Mouse (Mus musculus) neural tube, embryonic 11.5 days (tissue): ENCODE data around the gene Exoc3l2. TPM values are rescaled to one million over a fixed set of nuclear protein-coding genes. Genes with fewer than 3 reads are reported as not detected.

ENCODE experiments used
- ATAC-seq: fragments of 200-750 bp; cut with Nextera tagmentation; 2 replicates; pipeline ENCODE4 v1.8.0; 2017; ENCODE audit warnings: moderate number of reproducible peaks, mild to moderate bottlenecking, moderate TSS enrichment, moderate library complexity; ENCODE audit not compliant: insufficient read depth, low FRiP score, low TSS enrichment
- DNase-seq: peaks from one replicate; pipeline ENCODE4 v3.0.0-alpha.2; 2015; ENCODE audit warnings: low spot score
- H3K27ac ChIP-seq: fragments of 300-500 bp; sonication (generic); 2 replicates; pipeline ENCODE4 v1.5.1; 2014; ENCODE audit warnings: low read depth, mild to moderate bottlenecking, low read length
- H3K27me3 ChIP-seq: fragments of 300-500 bp; sonication (generic); 2 replicates; pipeline ENCODE4 v1.6.1; 2014; ENCODE audit warnings: mild to moderate bottlenecking, low read length, mixed read lengths; ENCODE audit not compliant: control insufficient read depth, insufficient read depth
- H3K36me3 ChIP-seq: fragments of 300-500 bp; sonication (generic); 2 replicates; pipeline ENCODE4 v1.6.1; 2014; ENCODE audit warnings: mild to moderate bottlenecking, low read length, moderate library complexity, mixed read lengths; ENCODE audit not compliant: control insufficient read depth, insufficient read depth
- H3K4me1 ChIP-seq: fragments of 300-500 bp; sonication (generic); 2 replicates; pipeline ENCODE4 v1.6.1; 2014; ENCODE audit warnings: low read length, mixed read lengths; ENCODE audit not compliant: control insufficient read depth, insufficient read depth
- H3K4me2 ChIP-seq: fragments of 300-500 bp; sonication (generic); 2 replicates; pipeline ENCODE4 v1.6.1; 2014; ENCODE audit warnings: low read depth, mild to moderate bottlenecking, moderate library complexity
- H3K4me3 ChIP-seq: fragments of 300-500 bp; sonication (generic); 2 replicates; pipeline ENCODE4 v1.5.1; 2014; ENCODE audit warnings: low read depth, low read length
- H3K9ac ChIP-seq: fragments of 300-500 bp; sonication (generic); 2 replicates; pipeline ENCODE4 v1.6.1; 2014; ENCODE audit warnings: mild to moderate bottlenecking, low read length
- H3K9me3 ChIP-seq: fragments of 300-500 bp; sonication (generic); 2 replicates; pipeline ENCODE4 v1.6.1; 2016; ENCODE audit warnings: low read length; ENCODE audit not compliant: control insufficient read depth
- WGBS: fragments of 180-500 bp; shearing (Covaris S2); extraction: QIAGEN DNeasy Blood & Tissue Kit; methylation state at CpG from one replicate; pipeline ENCODE4 v1.1.7; 2014; 5-methylcytosine and 5-hydroxymethylcytosine counted together
- polyA plus RNA-seq: library from polyadenylated mRNA; unstranded; fragments of >200 nt; fragmentation: Nextera tagmentation; extraction: Ambion mirVana; gene quantifications from 2 replicates; pipeline ENCODE4 v1.2.1, GENCODE M21; 2014

Exoc3l2 gene
- polyA plus RNA-seq, 1 experiment from 2014 or later = 1.6 TPM

- H3K4me1 ChIP-seq = peaks cover 3% of the 10 kb centered on the region; the same call in 1 of the 2 replicates
These were observed 6.3 kb downstream of the Exoc3l2 start for GRCm38 (mm10) chr7:19469404-19469803.

GRCm38 (mm10) chr7:19470308-19470707, 7.2 kb downstream of the Exoc3l2 start:
- DNase-seq (no peak), ATAC-seq (no peak)
- Histone ChIP-seq H3K4me1 (peaks cover 4% of the 10 kb centered on the region; the same call in 1 of the 2 replicates), H3K9me3 (no peaks in the 10 kb centered on the region), H3K9ac (no peak overlapping the region), H3K27me3 (peaks cover 61% of the 10 kb centered on the region), H3K36me3 (no peaks in the 10 kb centered on the region), H3K27ac (no peak overlapping the region), H3K4me2 (no peak overlapping the region), H3K4me3 (no peak overlapping the region)
- WGBS = 21% methylated on average over 14 of the region's 14 CpGs

More at GRCm38 (mm10) chr7:19469404-19469803, 6.3 kb downstream of the Exoc3l2 start:
- DNase-seq = no peak
- no peak overlapping the region for H3K4me2 ChIP-seq
- H3K9me3 ChIP-seq = no peaks in the 10 kb centered on the region
- H3K36me3 ChIP-seq = no peaks in the 10 kb centered on the region
- H3K27me3 ChIP-seq = peaks cover 55% of the 10 kb centered on the region
- no peak overlapping the region for H3K4me3 ChIP-seq
- 21% methylated on average over 23 of the region's 23 CpGs for WGBS
- no peak overlapping the region; the same call in 1 of the 2 replicates for H3K9ac ChIP-seq
- ATAC-seq = no peak
- H3K27ac ChIP-seq = no peak overlapping the region

GRCm38 (mm10) chr7:19472403-19472802, 9.3 kb downstream of the Exoc3l2 start:
- H3K9me3 ChIP-seq = no peaks in the 10 kb centered on the region
- H3K27me3 ChIP-seq = peaks cover 67% of the 10 kb centered on the region

DNA sequence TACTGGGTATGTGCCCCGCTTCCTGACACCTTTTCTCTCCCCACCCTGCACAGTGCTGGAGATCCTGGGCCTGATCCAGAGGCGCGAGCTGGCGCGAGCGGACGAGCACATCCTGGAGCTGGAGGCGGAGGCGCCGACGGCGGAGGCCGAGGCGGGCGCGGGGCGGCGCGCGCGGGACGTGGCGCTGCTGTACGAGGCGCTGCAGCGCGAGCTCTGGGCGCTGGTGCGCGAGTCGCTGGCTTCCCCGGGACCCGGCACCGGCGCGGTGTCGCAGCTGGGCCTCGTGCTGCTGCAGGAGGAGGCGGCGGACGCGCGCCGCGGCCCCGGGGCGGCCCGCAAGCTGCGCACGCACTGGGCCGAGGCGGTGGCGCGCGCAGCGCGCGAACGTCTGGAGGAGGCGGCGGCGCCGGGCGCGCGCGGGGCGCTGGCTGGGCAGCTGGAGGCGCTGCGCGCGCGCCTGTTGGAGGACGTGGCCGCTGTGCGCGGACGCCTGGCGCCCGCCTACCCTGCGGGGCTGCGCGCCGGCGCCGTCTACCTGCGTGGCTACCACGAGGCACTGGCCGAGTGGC, 10.8 kb downstream of the Exoc3l2 start:
- peak overlapping the region; percentile 49 for H3K4me3 ChIP-seq
- DNase-seq (peak; percentile 85), ATAC-seq (peak; percentile 85)
- peak overlapping the region; percentile 63 for H3K9ac ChIP-seq
- peaks cover 65% of the 10 kb centered on the region for H3K27me3 ChIP-seq
- peak overlapping the region; percentile 72 for H3K4me2 ChIP-seq
- WGBS = under 1% methylated on average over 71 of the region's 89 CpGs
- H3K36me3 ChIP-seq = no peaks in the 10 kb centered on the region
- H3K4me1 ChIP-seq = peaks cover 6% of the 10 kb centered on the region; the same call in 1 of the 2 replicates
- H3K27ac ChIP-seq = no peak overlapping the region
- H3K9me3 ChIP-seq = no peaks in the 10 kb centered on the region

More at GRCm38 (mm10) chr7:19472403-19472802, 9.3 kb downstream of the Exoc3l2 start:
- DNase-seq (no peak), ATAC-seq (no peak)
- WGBS = 49% methylated on average over 4 of the region's 4 CpGs
- Histone ChIP-seq H3K4me3 (no peak overlapping the region), H3K27ac (no peak overlapping the region), H3K9ac (no peak overlapping the region), H3K4me2 (no peak overlapping the region), H3K36me3 (no peaks in the 10 kb centered on the region), H3K4me1 (peaks cover 4% of the 10 kb centered on the region; the same call in 1 of the 2 replicates)

DNA sequence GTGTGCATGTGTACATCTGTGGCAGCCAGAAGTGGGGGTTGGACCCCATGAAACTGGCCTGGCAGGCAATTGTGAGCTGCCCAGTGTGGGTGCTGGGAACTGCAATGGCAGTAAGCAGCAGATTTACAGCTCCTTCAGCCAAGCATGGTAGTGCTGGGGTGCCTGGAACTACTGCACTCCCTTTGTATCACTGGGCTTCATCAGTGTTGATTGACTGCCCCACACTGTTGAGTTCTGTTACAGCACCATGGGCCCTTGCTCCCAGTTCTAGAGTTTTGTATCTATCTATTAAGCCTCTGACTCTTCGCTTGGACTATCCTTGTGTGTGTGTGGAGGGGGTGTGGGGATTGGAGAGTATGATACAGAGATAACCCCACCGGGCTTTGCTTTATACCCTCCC, 14.0 kb downstream of the Exoc3l2 start:
- Histone ChIP-seq H3K9me3 (no peaks in the 10 kb centered on the region), H3K36me3 (no peaks in the 10 kb centered on the region), H3K4me1 (peaks cover 6% of the 10 kb centered on the region; the same call in 1 of the 2 replicates), H3K27ac (no peak overlapping the region), H3K4me2 (no peak overlapping the region), H3K4me3 (no peak overlapping the region), H3K27me3 (peaks cover 38% of the 10 kb centered on the region), H3K9ac (no peak overlapping the region)
- no peak for DNase-seq
- WGBS = 68% methylated on average over 2 of the region's 2 CpGs
- no peak for ATAC-seq

GRCm38 (mm10) chr7:19477624-19478384, 14.7 kb downstream of the Exoc3l2 start:
- Histone ChIP-seq H3K27me3 (peaks cover 31% of the 10 kb centered on the region), H3K4me3 (no peak overlapping the region)
- 28% methylated on average over 14 of the region's 14 CpGs for WGBS

DNA sequence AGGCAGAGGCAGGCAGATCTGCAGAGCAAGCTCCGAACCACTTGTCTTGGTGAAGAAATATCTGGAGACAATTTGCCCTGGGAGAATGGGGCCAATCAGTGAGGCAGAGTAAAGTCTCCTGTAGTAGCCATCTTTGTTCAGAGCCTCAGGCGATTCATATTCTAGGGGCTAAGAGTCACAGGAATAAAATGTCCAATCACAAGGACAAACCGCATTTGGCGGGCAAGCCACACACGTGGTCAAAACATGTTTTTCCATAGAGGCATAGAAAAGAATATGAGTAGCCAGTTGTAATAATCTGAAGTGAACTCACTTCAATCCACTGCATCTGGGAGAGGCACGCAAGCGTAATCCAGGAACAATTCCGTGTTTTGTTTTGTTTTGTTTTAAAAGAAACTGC, 20.1 kb downstream of the Exoc3l2 start:
- H3K9me3 ChIP-seq = no peaks in the 10 kb centered on the region
- ATAC-seq (no peak), DNase-seq (no peak)
- H3K36me3 ChIP-seq = no peaks in the 10 kb centered on the region
- H3K27me3 ChIP-seq = peaks cover 4% of the 10 kb centered on the region; the same call in 1 of the 2 replicates
- no peak overlapping the region for H3K4me2 ChIP-seq
- no peak overlapping the region for H3K9ac ChIP-seq
- no peak overlapping the region for H3K4me3 ChIP-seq
- H3K4me1 ChIP-seq = no peaks in the 10 kb centered on the region
- 86% methylated on average over 8 of the region's 8 CpGs for WGBS
- H3K27ac ChIP-seq = no peak overlapping the region

More at GRCm38 (mm10) chr7:19477624-19478384, 14.7 kb downstream of the Exoc3l2 start:
- peaks cover 6% of the 10 kb centered on the region; the same call in 1 of the 2 replicates for H3K4me1 ChIP-seq
- ATAC-seq (no peak), DNase-seq (no peak)
- no peak overlapping the region for H3K9ac ChIP-seq
- no peak overlapping the region for H3K27ac ChIP-seq
- H3K9me3 ChIP-seq = no peaks in the 10 kb centered on the region
- H3K36me3 ChIP-seq = no peaks in the 10 kb centered on the region
- H3K4me2 ChIP-seq = no peak overlapping the region

DNA sequence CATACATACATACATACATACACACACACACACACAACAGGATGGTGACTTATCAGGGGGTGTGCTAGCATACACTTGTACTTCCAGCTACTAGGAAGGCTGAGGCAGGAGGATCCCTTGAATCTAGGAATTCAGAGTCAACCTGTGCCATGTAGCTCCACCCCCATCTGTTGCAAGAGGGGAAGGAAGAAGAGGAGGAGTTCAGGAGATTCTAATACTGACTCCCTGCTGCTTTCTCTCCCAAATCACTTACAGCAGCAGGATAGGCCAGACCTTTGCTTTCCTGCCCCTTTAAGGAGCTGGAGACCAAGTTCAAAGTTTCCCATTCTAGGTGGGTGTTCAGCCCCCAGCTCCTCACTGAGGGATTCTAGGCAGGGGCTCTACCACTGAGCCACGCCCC, 22.4 kb downstream of the Exoc3l2 start:
- H3K27me3 ChIP-seq = peaks cover 26% of the 10 kb centered on the region
- no peak overlapping the region for H3K4me2 ChIP-seq
- no peak overlapping the region for H3K9ac ChIP-seq
- no peak overlapping the region for H3K27ac ChIP-seq
- H3K4me3 ChIP-seq = no peak overlapping the region
- H3K36me3 ChIP-seq = no peaks in the 10 kb centered on the region
- H3K9me3 ChIP-seq = no peaks in the 10 kb centered on the region
- 91% methylated on average over 1 of the region's 1 CpGs for WGBS
- ATAC-seq (no peak), DNase-seq (no peak)
- H3K4me1 ChIP-seq = no peaks in the 10 kb centered on the region
